Mouse (Mus musculus): ENCODE data around the gene Mrpl54.

DNA sequence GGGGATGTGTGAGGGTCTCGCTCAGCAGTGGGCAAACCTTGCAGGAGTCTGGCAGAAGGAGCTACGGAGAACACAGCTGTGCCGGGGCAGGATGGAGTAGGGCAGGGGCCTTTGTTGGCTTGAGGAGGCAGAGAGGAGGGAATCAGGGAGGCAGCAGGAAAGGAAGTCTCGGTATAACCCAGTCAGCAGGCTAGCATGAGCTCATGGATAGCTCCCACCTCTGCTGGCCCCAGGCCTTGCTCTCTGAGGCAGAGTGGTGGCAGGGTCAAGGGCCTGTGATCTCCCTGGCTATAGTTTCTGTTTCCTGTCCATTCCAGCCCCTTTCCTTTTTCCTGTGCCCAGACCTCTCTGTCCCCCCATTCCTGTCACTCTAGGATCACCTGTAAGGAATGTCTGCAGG is 35.6 kb upstream of the Mrpl54 start:
- TF ChIP-seq CTCF (IDR thresholded peaks at IDR 0.05; ENCODE audit: low read depth) (no peak), EP300 (IDR thresholded peaks at IDR 0.05; ENCODE audit: low read depth) (no peak)
